Mouse (Mus musculus) liver, postnatal 0 days (tissue): Measurements from ENCODE around the gene AC124502.3.

Source experiments
- CTCF ChIP-seq: sonication (generic); IDR thresholded peaks from 2 replicates; pipeline ENCODE4 v1.5.1; 2016; ENCODE audit warnings: antibody characterized with exemption, low read depth
- EP300 ChIP-seq: IDR thresholded peaks from 2 replicates; pipeline ENCODE4 v1.6.1; 2016; ENCODE audit warnings: antibody characterized with exemption, low read depth, mild to moderate bottlenecking

DNA sequence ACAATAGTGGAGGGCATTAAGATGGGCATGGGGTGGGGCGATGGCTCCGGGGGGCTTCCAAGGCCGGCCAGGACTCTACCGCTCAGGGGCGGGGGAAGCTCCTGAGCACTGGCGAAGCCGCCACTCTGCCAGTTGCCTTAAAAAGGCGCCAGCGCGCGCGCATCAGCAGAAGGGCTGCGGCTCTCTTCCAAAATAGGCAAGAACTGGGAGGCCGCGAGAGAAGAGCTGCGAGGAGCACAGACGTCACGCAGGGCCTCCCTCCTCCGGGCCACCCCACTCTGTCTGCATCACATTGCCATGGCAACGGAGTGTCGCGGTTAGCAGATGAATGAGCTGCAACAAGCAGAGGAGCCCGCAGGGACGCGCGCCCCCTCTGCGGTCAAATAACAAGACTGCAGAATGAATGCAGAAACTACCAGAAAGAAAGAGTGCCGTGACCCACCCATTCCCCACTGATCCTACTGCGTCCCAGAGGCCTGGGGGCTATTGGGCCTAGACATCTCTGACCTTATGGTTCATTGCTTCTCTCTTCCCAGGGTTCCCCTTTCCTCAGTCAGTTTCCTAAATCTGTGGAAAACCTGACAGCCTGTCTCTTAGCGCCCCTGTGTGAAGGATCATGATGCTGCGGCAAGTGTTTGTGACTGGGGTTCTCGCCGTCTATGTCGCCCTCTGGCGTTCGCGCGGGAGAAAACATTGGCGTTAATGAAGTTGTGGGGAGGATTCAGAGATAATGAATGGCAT is 36.9 kb upstream of the AC124502.3 start:
- TF ChIP-seq CTCF, result peak; percentile 90
- no peak for TF ChIP-seq EP300
